In the genomic region with DNA sequence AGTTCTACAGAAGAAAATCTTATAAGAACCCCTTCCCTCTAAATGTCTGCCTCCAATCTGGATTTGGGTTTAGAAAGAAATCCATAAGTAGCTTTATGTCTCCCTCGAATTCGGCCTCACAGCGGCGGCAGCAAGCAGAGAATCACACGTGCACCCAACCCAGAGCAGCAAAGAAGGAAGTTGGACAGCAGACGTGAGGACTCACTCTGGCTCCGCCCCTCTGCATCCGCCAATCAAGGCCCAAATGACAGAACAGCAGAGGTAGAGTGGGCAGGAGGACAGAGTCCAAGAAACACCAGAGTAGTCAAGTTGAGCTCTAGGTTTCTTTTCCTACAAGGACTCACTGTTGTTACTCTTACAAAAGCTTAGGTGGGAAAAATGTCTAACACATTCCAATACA, we compare ENCODE assay signal across 8 mouse cellular contexts. TPM values are rescaled to one million over a fixed set of nuclear protein-coding genes. Genes with fewer than 3 reads are reported as not detected.
DNase-seq lines count a peak whose midpoint lies in the region; ATAC-seq and TF ChIP-seq lines count a peak whose summit lies in the region.

No protein-coding gene starts in this region.

- H3K36me3 ChIP-seq in kidney, embryonic 14.5 days (ENCODE audit: control insufficient read depth, insufficient read depth, low read length) = no peaks in the 10 kb centered on the region
- no peaks in the 10 kb centered on the region for H3K36me3 ChIP-seq in liver, embryonic 14.5 days (replicated peaks; ENCODE audit: control insufficient read depth, insufficient read depth, low read depth)
- H3K36me3 ChIP-seq in thymus, adult 2 months (ENCODE audit: control insufficient read depth, insufficient read depth, low read length) = no peaks in the 10 kb centered on the region
- H3K36me3 ChIP-seq in midbrain, embryonic 14.5 days (ENCODE audit: control insufficient read depth, insufficient read depth, low read length) = no peaks in the 10 kb centered on the region
- no peaks in the 10 kb centered on the region for H3K36me3 ChIP-seq in forebrain, embryonic 11.5 days (ENCODE audit: control insufficient read depth, insufficient read depth, low read length)

- peaks cover 20% of the 10 kb centered on the region for H3K4me1 ChIP-seq in kidney, embryonic 14.5 days (ENCODE audit: control insufficient read depth, insufficient read depth, low read length)
- peaks cover 16 to 19% of the 10 kb centered on the region in 2 experiments for H3K4me1 ChIP-seq in liver, embryonic 14.5 days (replicated peaks; ENCODE audit: control insufficient read depth in 2 of 2, insufficient read depth in 2 of 2, low read length in 1 of 2)
- peaks cover 35% of the 10 kb centered on the region for H3K4me1 ChIP-seq in thymus, adult 2 months (replicated peaks; ENCODE audit: control insufficient read depth, insufficient read depth, low read length)
- H3K4me1 ChIP-seq in midbrain, embryonic 14.5 days (ENCODE audit: control insufficient read depth, insufficient read depth, low read length) = peaks cover 18% of the 10 kb centered on the region
- H3K4me1 ChIP-seq in forebrain, embryonic 11.5 days (replicated peaks; ENCODE audit: control insufficient read depth, insufficient read depth, low read length) = peaks cover 7% of the 10 kb centered on the region; the same call in 1 of the 2 replicates

- TF ChIP-seq CTCF in liver, embryonic 14.5 days (IDR thresholded peaks at IDR 0.05; ENCODE audit: low read depth) = no peak
- no peak for TF ChIP-seq CTCF in thymus, adult 2 months (IDR thresholded peaks at IDR 0.05; ENCODE audit: borderline replicate concordance, control insufficient read depth, extremely low read depth, insufficient read depth, low read length, poor library complexity)

- no peak for TF ChIP-seq POLR2A in thymus, adult 2 months (IDR thresholded peaks at IDR 0.05; ENCODE audit: control insufficient read depth, extremely low read depth, insufficient read depth, low read length, poor library complexity)

- H3K4me2 ChIP-seq in kidney, embryonic 14.5 days (replicated peaks; ENCODE audit: low read depth, low read length) = no peak overlapping the region
- no peak overlapping the region; the same call in 1 of the 2 replicates for H3K4me2 ChIP-seq in liver, embryonic 14.5 days (ENCODE audit: low read depth)
- no peak overlapping the region for H3K4me2 ChIP-seq in midbrain, embryonic 14.5 days (ENCODE audit: low read length)
- no peak overlapping the region for H3K4me2 ChIP-seq in forebrain, embryonic 11.5 days (ENCODE audit: low read depth, low read length, severe bottlenecking)

- no peak for TF ChIP-seq EP300 in liver, embryonic 14.5 days (IDR thresholded peaks at IDR 0.05; ENCODE audit: low read depth)

- no peak for ATAC-seq in kidney, embryonic 14.5 days (ENCODE audit: low FRiP score, low TSS enrichment)
- ATAC-seq in liver, embryonic 14.5 days (ENCODE audit: insufficient read depth) = no peak
- no peak for ATAC-seq in midbrain, embryonic 14.5 days (ENCODE audit: low FRiP score, low TSS enrichment)
- ATAC-seq in forebrain, embryonic 11.5 days (replicated peaks; ENCODE audit: low FRiP score) = no peak

- 20% methylated on average over 8 of the region's 8 CpGs for WGBS in kidney, embryonic 14.5 days
- WGBS in liver, embryonic 14.5 days (ENCODE audit: insufficient replicate concordance) = 5% methylated on average over 8 of the region's 8 CpGs
- WGBS in thymus, adult 2 months = 2% methylated on average over 8 of the region's 8 CpGs
- 35% methylated on average over 8 of the region's 8 CpGs for WGBS in midbrain, embryonic 14.5 days
- 33% methylated on average over 8 of the region's 8 CpGs for WGBS in forebrain, embryonic 11.5 days

- H3K9ac ChIP-seq in kidney, embryonic 14.5 days (ENCODE audit: low read depth, low read length) = no peak overlapping the region
- H3K9ac ChIP-seq in liver, embryonic 14.5 days (replicated peaks) = no peak overlapping the region
- no peak overlapping the region for H3K9ac ChIP-seq in midbrain, embryonic 14.5 days (replicated peaks; ENCODE audit: low read length)
- no peak overlapping the region for H3K9ac ChIP-seq in forebrain, embryonic 11.5 days (ENCODE audit: low read length)

- no peak overlapping the region for H3K4me3 ChIP-seq in kidney, embryonic 14.5 days (ENCODE audit: low read length)
- no peak overlapping the region for H3K4me3 ChIP-seq in liver, embryonic 14.5 days (ENCODE audit: insufficient read depth in 1 of 2, low read depth in 2 of 2, low read length in 2 of 2)
- H3K4me3 ChIP-seq in thymus, adult 2 months (ENCODE audit: control insufficient read depth, insufficient read depth, low read length) = no peak overlapping the region
- H3K4me3 ChIP-seq in midbrain, embryonic 14.5 days (replicated peaks; ENCODE audit: low read depth, low read length) = no peak overlapping the region
- H3K4me3 ChIP-seq in forebrain, embryonic 11.5 days (ENCODE audit: low read depth, low read length) = no peak overlapping the region

- H3K27me3 ChIP-seq in kidney, embryonic 14.5 days (ENCODE audit: control insufficient read depth, insufficient read depth, low read length) = no peaks in the 10 kb centered on the region
- H3K27me3 ChIP-seq in liver, embryonic 14.5 days (ENCODE audit: control insufficient read depth, insufficient read depth, low read length) = no peaks in the 10 kb centered on the region
- H3K27me3 ChIP-seq in thymus, adult 2 months (ENCODE audit: control insufficient read depth, insufficient read depth, low read length) = no peaks in the 10 kb centered on the region
- no peaks in the 10 kb centered on the region for H3K27me3 ChIP-seq in midbrain, embryonic 14.5 days (ENCODE audit: control insufficient read depth, insufficient read depth, low read length)
- H3K27me3 ChIP-seq in forebrain, embryonic 11.5 days (ENCODE audit: control insufficient read depth, insufficient read depth, low read length) = no peaks in the 10 kb centered on the region

- peak; percentile 74 for DNase-seq in kidney, adult 11 months
- DNase-seq in induced T-regulatory cell, adult 2 months (ENCODE audit: low read depth) = peak; percentile 78
- peak; percentile 62 to 66 (median 65) for DNase-seq in liver, embryonic 14.5 days (ENCODE audit: low read depth in 3 of 3, low spot score in 3 of 3)
- peak; percentile 54 for DNase-seq in thymus, adult 2 months
- no peak for DNase-seq in cerebellum, adult 9-11 months
- no peak for DNase-seq in midbrain, embryonic 14.5 days
- DNase-seq in forebrain, embryonic 11.5 days (ENCODE audit: low spot score) = no peak

- H3K9me3 ChIP-seq in kidney, embryonic 14.5 days (ENCODE audit: control insufficient read depth, low read length) = no peaks in the 10 kb centered on the region
- no peaks in the 10 kb centered on the region for H3K9me3 ChIP-seq in liver, embryonic 14.5 days (ENCODE audit: control insufficient read depth, low read length)
- no peaks in the 10 kb centered on the region for H3K9me3 ChIP-seq in midbrain, embryonic 14.5 days (ENCODE audit: control insufficient read depth, low read length)
- H3K9me3 ChIP-seq in forebrain, embryonic 11.5 days (ENCODE audit: control insufficient read depth, low read length) = no peaks in the 10 kb centered on the region

- no peak overlapping the region for H3K27ac ChIP-seq in kidney, embryonic 14.5 days (ENCODE audit: low read depth, low read length)
- no peak overlapping the region for H3K27ac ChIP-seq in liver, embryonic 14.5 days
- H3K27ac ChIP-seq in thymus, adult 2 months (ENCODE audit: control insufficient read depth, insufficient read depth, low read length) = no peak overlapping the region
- no peak overlapping the region for H3K27ac ChIP-seq in midbrain, embryonic 14.5 days (replicated peaks; ENCODE audit: low read depth, low read length)
- H3K27ac ChIP-seq in forebrain, embryonic 11.5 days (ENCODE audit: low read depth, low read length) = no peak overlapping the region

RNA-seq across cellular contexts. Expression of a gene that starts 3.2 kb away (rescaled TPM):
- 10.8 and 14.1 TPM in 2 replicates for polyA plus RNA-seq in kidney, embryonic 14.5 days (2014; fragmentation: Nextera tagmentation; extraction: Ambion mirVana)
- 15.5 and 15.7 TPM in 2 replicates for polyA plus RNA-seq in liver, embryonic 14.5 days (2012; rRNA removed)
- polyA plus RNA-seq in liver, embryonic 14.5 days (2014; fragmentation: Nextera tagmentation; extraction: Ambion mirVana) = 21.5 and 24.2 TPM in 2 replicates
- polyA plus RNA-seq in thymus, adult 2 months (2012; rRNA removed) = 37.9 and 38.8 TPM in 2 replicates
- 2.9 and 4.6 TPM in 2 replicates for polyA plus RNA-seq in midbrain, embryonic 14.5 days (2014; fragmentation: Nextera tagmentation; extraction: Ambion mirVana)
- polyA plus RNA-seq in forebrain, embryonic 11.5 days (2014; fragmentation: Nextera tagmentation; extraction: Ambion mirVana) = 8.3 and 8.8 TPM in 2 replicates

RNA-seq across cellular contexts. Expression of a gene that starts 3.9 kb away (rescaled TPM):
- polyA plus RNA-seq in kidney, embryonic 14.5 days (2014; fragmentation: Nextera tagmentation; extraction: Ambion mirVana) = 9.7 and 12.5 TPM in 2 replicates
- polyA plus RNA-seq in liver, embryonic 14.5 days (2012; rRNA removed) = 10.8 and 11.9 TPM in 2 replicates
- 6.8 and 7.7 TPM in 2 replicates for polyA plus RNA-seq in liver, embryonic 14.5 days (2014; fragmentation: Nextera tagmentation; extraction: Ambion mirVana)
- 37.5 and 55.4 TPM in 2 replicates for polyA plus RNA-seq in thymus, adult 2 months (2012; rRNA removed)
- polyA plus RNA-seq in midbrain, embryonic 14.5 days (2014; fragmentation: Nextera tagmentation; extraction: Ambion mirVana) = 1.5 and 2.6 TPM in 2 replicates
- polyA plus RNA-seq in forebrain, embryonic 11.5 days (2014; fragmentation: Nextera tagmentation; extraction: Ambion mirVana) = 26.2 and 31.8 TPM in 2 replicates

RNA-seq across cellular contexts. Expression of a gene that starts 46.4 kb away (rescaled TPM):
- 22.4 and 29.1 TPM in 2 replicates for polyA plus RNA-seq in kidney, embryonic 14.5 days (2014; fragmentation: Nextera tagmentation; extraction: Ambion mirVana)
- 8.9 and 11.6 TPM in 2 replicates for polyA plus RNA-seq in liver, embryonic 14.5 days (2012; rRNA removed)
- polyA plus RNA-seq in liver, embryonic 14.5 days (2014; fragmentation: Nextera tagmentation; extraction: Ambion mirVana) = 11.9 and 13.9 TPM in 2 replicates
- polyA plus RNA-seq in thymus, adult 2 months (2012; rRNA removed) = 10.5 and 11.5 TPM in 2 replicates
- 2.4 and 3.5 TPM in 2 replicates for polyA plus RNA-seq in midbrain, embryonic 14.5 days (2014; fragmentation: Nextera tagmentation; extraction: Ambion mirVana)
- 20.3 and 23.6 TPM in 2 replicates for polyA plus RNA-seq in forebrain, embryonic 11.5 days (2014; fragmentation: Nextera tagmentation; extraction: Ambion mirVana)

Comparison
In these comparisons a context has a peak if more than half of its experiments do, and no peak if none do; other contexts are left out.
1. DNase-seq: peak in kidney, adult 11 months (single experiment), induced T-regulatory cell, adult 2 months (single experiment), liver, embryonic 14.5 days (3 of 3) and thymus, adult 2 months (single experiment); none in cerebellum, adult 9-11 months (single experiment), midbrain, embryonic 14.5 days (single experiment) and forebrain, embryonic 11.5 days (single experiment).